ENCODE assay signal across 8 mouse cellular contexts in genomic region chr17:22352794-22353193, GRCm38 (mm10). TPM values are rescaled to one million over a fixed set of nuclear protein-coding genes. Genes with fewer than 3 reads are reported as not detected.
A peak's percentile ranks its signal among the peaks of the same experiment; 100 is the strongest.
DNase-seq lines count a peak whose midpoint lies in the region; ATAC-seq lines count a peak whose summit lies in the region.

No protein-coding gene starts in this region.

- no peaks in the 10 kb centered on the region for H3K27me3 ChIP-seq in hindbrain, embryonic 11.5 days (ENCODE audit: control insufficient read depth, insufficient read depth, low read length)
- no peaks in the 10 kb centered on the region for H3K27me3 ChIP-seq in hindbrain, embryonic 13.5 days
- H3K27me3 ChIP-seq in liver, embryonic 11.5 days (replicated peaks; ENCODE audit: control insufficient read depth, insufficient read depth, low read length) = no peaks in the 10 kb centered on the region

- H3K4me2 ChIP-seq in hindbrain, embryonic 11.5 days (replicated peaks; ENCODE audit: low read depth, low read length) = no peak overlapping the region
- no peak overlapping the region for H3K4me2 ChIP-seq in hindbrain, embryonic 13.5 days
- no peak overlapping the region for H3K4me2 ChIP-seq in liver, embryonic 11.5 days

- no peak overlapping the region for H3K9ac ChIP-seq in hindbrain, embryonic 11.5 days (ENCODE audit: low read depth, low read length)
- H3K9ac ChIP-seq in hindbrain, embryonic 13.5 days = no peak overlapping the region
- no peak overlapping the region for H3K9ac ChIP-seq in liver, embryonic 11.5 days (ENCODE audit: low read depth, low read length)

- H3K9me3 ChIP-seq in hindbrain, embryonic 11.5 days (ENCODE audit: control insufficient read depth, low read length) = no peaks in the 10 kb centered on the region
- H3K9me3 ChIP-seq in hindbrain, embryonic 13.5 days = no peaks in the 10 kb centered on the region
- H3K9me3 ChIP-seq in liver, embryonic 11.5 days (ENCODE audit: control insufficient read depth, low read length) = no peaks in the 10 kb centered on the region

- H3K27ac ChIP-seq in hindbrain, embryonic 11.5 days (ENCODE audit: low read depth, low read length) = no peak overlapping the region
- H3K27ac ChIP-seq in hindbrain, embryonic 13.5 days = no peak overlapping the region
- H3K27ac ChIP-seq in liver, embryonic 11.5 days (ENCODE audit: low read depth, low read length) = no peak overlapping the region

- DNase-seq in hindbrain, embryonic 11.5 days (ENCODE audit: low spot score) = peak; percentile 28
- peak; percentile 77 for DNase-seq in CD4-positive, CD25-positive, alpha-beta regulatory T cell, adult 2 months (ENCODE audit: low read depth, low spot score)
- peak; percentile 61 for DNase-seq in R1 (ENCODE audit: low read depth, low spot score)
- peak; percentile 17 to 52 for DNase-seq in heart, postnatal 14 days
- DNase-seq in liver, embryonic 11.5 days (ENCODE audit: low spot score) = no peak
- peak; percentile 15 for DNase-seq in right cerebral cortex, postnatal 14 days
- no peak for DNase-seq in cerebellum, adult 11 months

- ATAC-seq in hindbrain, embryonic 11.5 days (ENCODE audit: low FRiP score) = no peak
- ATAC-seq in hindbrain, embryonic 13.5 days (ENCODE audit: low FRiP score) = no peak
- ATAC-seq in liver, embryonic 11.5 days (replicated peaks; ENCODE audit: low FRiP score) = 0 out of 2 replicates have a peak, but pooled peaks have one; percentile 58

- no peaks in the 10 kb centered on the region for H3K4me1 ChIP-seq in hindbrain, embryonic 11.5 days (replicated peaks; ENCODE audit: control insufficient read depth, insufficient read depth, low read length)
- no peaks in the 10 kb centered on the region for H3K4me1 ChIP-seq in hindbrain, embryonic 13.5 days (replicated peaks)
- no peaks in the 10 kb centered on the region for H3K4me1 ChIP-seq in liver, embryonic 11.5 days (replicated peaks; ENCODE audit: control insufficient read depth, insufficient read depth, low read length)

- intact Hi-C loops in heart, postnatal 14 days (cut with DNase I) = loop anchor here (2.0 to 10.0 kb wide), 2 partner anchors 58 to 842 kb away; partner anchors contain the start of gene Zfp40

- no peak overlapping the region for H3K4me3 ChIP-seq in hindbrain, embryonic 11.5 days (ENCODE audit: low read depth, low read length)
- H3K4me3 ChIP-seq in hindbrain, embryonic 13.5 days = no peak overlapping the region
- no peak overlapping the region for H3K4me3 ChIP-seq in liver, embryonic 11.5 days (ENCODE audit: low read depth, low read length)

- no peaks in the 10 kb centered on the region for H3K36me3 ChIP-seq in hindbrain, embryonic 11.5 days (ENCODE audit: control insufficient read depth, insufficient read depth, low read length)
- H3K36me3 ChIP-seq in hindbrain, embryonic 13.5 days = peaks cover 40% of the 10 kb centered on the region
- 0 out of 2 replicates have a peak, but pooled peaks cover 2% of the 10 kb centered on the region for H3K36me3 ChIP-seq in liver, embryonic 11.5 days (ENCODE audit: control insufficient read depth, insufficient read depth, low read length)

RNA-seq across cellular contexts. Expression of gene Zfp944, which starts 8.4 kb away (rescaled TPM):
- polyA plus RNA-seq in hindbrain, embryonic 11.5 days (2014; fragmentation: Nextera tagmentation; extraction: Ambion mirVana) = 16.9 and 17.3 TPM in 2 replicates
- polyA plus RNA-seq in hindbrain, embryonic 13.5 days (2015; fragmentation: Nextera tagmentation; extraction: Ambion mirVana) = 12.6 and 14.6 TPM in 2 replicates
- total RNA-seq in heart, postnatal 14 days (2021) = 1 to 10 TPM; 4.6 to 4.9 TPM
- polyA plus RNA-seq in liver, embryonic 11.5 days (2014; fragmentation: Nextera tagmentation; extraction: Ambion mirVana) = 11.3 and 14.2 TPM in 2 replicates

RNA-seq across cellular contexts. Expression of gene Zfp758, which starts 8.5 kb away (rescaled TPM):
- 12.5 and 13.9 TPM in 2 replicates for polyA plus RNA-seq in hindbrain, embryonic 11.5 days (2014; fragmentation: Nextera tagmentation; extraction: Ambion mirVana)
- polyA plus RNA-seq in hindbrain, embryonic 13.5 days (2015; fragmentation: Nextera tagmentation; extraction: Ambion mirVana) = 10.0 and 10.7 TPM in 2 replicates
- 1 to 10 TPM; 7.5 to 8.3 TPM for total RNA-seq in heart, postnatal 14 days (2021)
- 7.5 and 8.5 TPM in 2 replicates for polyA plus RNA-seq in liver, embryonic 11.5 days (2014; fragmentation: Nextera tagmentation; extraction: Ambion mirVana)

RNA-seq across cellular contexts. Expression of gene CT030661.1, which starts 38.2 kb away (rescaled TPM):
- 12.9 and 13.1 TPM in 2 replicates for polyA plus RNA-seq in hindbrain, embryonic 11.5 days (2014; fragmentation: Nextera tagmentation; extraction: Ambion mirVana)
- 13.5 and 13.6 TPM in 2 replicates for polyA plus RNA-seq in hindbrain, embryonic 13.5 days (2015; fragmentation: Nextera tagmentation; extraction: Ambion mirVana)
- total RNA-seq in heart, postnatal 14 days (2021) = 1 to 10 TPM; 6.5 to 7.0 TPM
- 8.5 and 9.7 TPM in 2 replicates for polyA plus RNA-seq in liver, embryonic 11.5 days (2014; fragmentation: Nextera tagmentation; extraction: Ambion mirVana)

Comparison
In these comparisons a context has a peak if more than half of its experiments do, and no peak if none do; other contexts are left out.
1. DNase-seq: peak in hindbrain, embryonic 11.5 days (single experiment), CD4-positive, CD25-positive, alpha-beta regulatory T cell, adult 2 months (single experiment), R1 (single experiment), heart, postnatal 14 days (2 of 2) and right cerebral cortex, postnatal 14 days (single experiment); none in liver, embryonic 11.5 days (single experiment) and cerebellum, adult 11 months (single experiment).